ENCODE assay signal across 9 mouse cellular contexts in genomic region chr14:79426730-79427365, GRCm38 (mm10). TPM values are rescaled to one million over a fixed set of nuclear protein-coding genes. Genes with fewer than 3 reads are reported as not detected.
DNase-seq lines count a peak whose midpoint lies in the region; ATAC-seq and TF ChIP-seq lines count a peak whose summit lies in the region.
"Not testable (repeated sequence)": the region's sequence is repeated elsewhere in the genome, so short reads cannot be mapped to it uniquely, and the experiment has no call there.
"Had no signal": no experiment of that assay in that cellular context is flagged by ENCODE, and none has a peak within 500 bp of the region (broad histone marks: within the 10 kb centered on the region; RNA-seq: fewer than 3 reads in every experiment).

No protein-coding gene starts in this region.

- peak; percentile 4 for ATAC-seq in activated CD4-positive, CD25-positive, alpha-beta regulatory T cell, adult 4 months
- peak; percentile 58 for ATAC-seq in forebrain, postnatal 0 days
- peak; percentile 44 for ATAC-seq in kidney, embryonic 14.5 days (ENCODE audit: low FRiP score, low TSS enrichment)
- ATAC-seq in liver, embryonic 13.5 days (ENCODE audit: low read depth): peak; percentile 39
- peak; percentile 55 for ATAC-seq in midbrain, embryonic 12.5 days (ENCODE audit: low FRiP score, low read depth)
- peak; percentile 3; the same call in 1 of the 2 replicates for ATAC-seq in stomach, embryonic 16.5 days (ENCODE audit: insufficient read depth, low FRiP score)

- peak overlapping the region; percentile 88 for H3K27ac ChIP-seq in embryonic facial prominence, embryonic 10.5 days (replicated peaks)
- peak overlapping the region; percentile 83 for H3K27ac ChIP-seq in forebrain, postnatal 0 days (ENCODE audit: low read depth, low read length)
- peak overlapping the region; percentile 63; the same call in 1 of the 2 replicates for H3K27ac ChIP-seq in kidney, embryonic 14.5 days (ENCODE audit: low read depth, low read length)
- H3K27ac ChIP-seq in liver, embryonic 13.5 days: peak overlapping the region; percentile 92
- H3K27ac ChIP-seq in midbrain, embryonic 12.5 days (replicated peaks): peak overlapping the region; percentile 84
- peak overlapping the region; percentile 80 for H3K27ac ChIP-seq in stomach, embryonic 16.5 days (ENCODE audit: low read length)

- H3K36me3 ChIP-seq in embryonic facial prominence, embryonic 10.5 days (replicated peaks): peaks cover 25% of the 10 kb centered on the region
- H3K36me3 ChIP-seq in forebrain, postnatal 0 days (ENCODE audit: insufficient read depth); kidney, embryonic 14.5 days (ENCODE audit: control insufficient read depth, insufficient read depth, low read length); liver, embryonic 13.5 days: not testable (repeated sequence)
- H3K36me3 ChIP-seq in midbrain, embryonic 12.5 days: peaks cover 12% of the 10 kb centered on the region
- H3K36me3 ChIP-seq in stomach, embryonic 16.5 days (ENCODE audit: control insufficient read depth, insufficient read depth, low read length): peaks cover 11% of the 10 kb centered on the region; the same call in 1 of the 2 replicates

- not testable (repeated sequence) for H3K4me1 ChIP-seq in embryonic facial prominence, embryonic 10.5 days; forebrain, postnatal 0 days (ENCODE audit: insufficient read depth); kidney, embryonic 14.5 days (ENCODE audit: control insufficient read depth, insufficient read depth, low read length); midbrain, embryonic 12.5 days; stomach, embryonic 16.5 days (ENCODE audit: control insufficient read depth, insufficient read depth, low read length)
- H3K4me1 ChIP-seq in liver, embryonic 13.5 days (replicated peaks): peaks cover 14% of the 10 kb centered on the region

- H3K9me3 ChIP-seq in embryonic facial prominence, embryonic 10.5 days: peaks cover 18% of the 10 kb centered on the region
- not testable (repeated sequence) for H3K9me3 ChIP-seq in forebrain, postnatal 0 days (ENCODE audit: low read length); liver, embryonic 13.5 days (replicated peaks); midbrain, embryonic 12.5 days; stomach, embryonic 16.5 days (replicated peaks; ENCODE audit: control insufficient read depth, low read length)
- H3K9me3 ChIP-seq in kidney, embryonic 14.5 days (ENCODE audit: control insufficient read depth, low read length): peaks cover 13% of the 10 kb centered on the region

- TF ChIP-seq CTCF in forebrain, postnatal 0 days (IDR thresholded peaks at IDR 0.05; ENCODE audit: low read depth): not testable (repeated sequence)

- peak overlapping the region; percentile 48 for H3K4me2 ChIP-seq in forebrain, postnatal 0 days (ENCODE audit: low read depth)
- H3K4me2 ChIP-seq in kidney, embryonic 14.5 days (replicated peaks; ENCODE audit: low read depth, low read length): peak overlapping the region; percentile 53
- H3K4me2 ChIP-seq in liver, embryonic 13.5 days: peak overlapping the region; percentile 61
- peak overlapping the region; percentile 50 for H3K4me2 ChIP-seq in midbrain, embryonic 12.5 days (replicated peaks)
- peak overlapping the region; percentile 40 for H3K4me2 ChIP-seq in stomach, embryonic 16.5 days (ENCODE audit: low read depth, low read length)

- not testable (repeated sequence) for DNase-seq in embryonic facial prominence, embryonic 10.5 days (ENCODE audit: low spot score); forebrain, postnatal 0 days; liver, embryonic 13.5 days
- DNase-seq in heart, postnatal 4 days: peak; percentile 15

- WGBS in embryonic facial prominence, embryonic 10.5 days: 45% methylated on average over 14 of the region's 59 CpGs
- WGBS in forebrain, postnatal 0 days: 68% methylated on average over 4 of the region's 59 CpGs
- 39% methylated on average over 9 of the region's 59 CpGs for WGBS in kidney, embryonic 14.5 days
- WGBS in liver, embryonic 13.5 days (ENCODE audit: insufficient replicate concordance): 60% methylated on average over 6 of the region's 59 CpGs
- WGBS in midbrain, embryonic 12.5 days: 78% methylated on average over 4 of the region's 59 CpGs
- WGBS in stomach, embryonic 16.5 days: 48% methylated on average over 12 of the region's 59 CpGs

- H3K4me3 ChIP-seq in embryonic facial prominence, embryonic 10.5 days: peak overlapping the region; percentile 66
- peak overlapping the region; percentile 54 for H3K4me3 ChIP-seq in forebrain, postnatal 0 days (ENCODE audit: low read depth, low read length)
- peak overlapping the region; percentile 47 for H3K4me3 ChIP-seq in kidney, embryonic 14.5 days (ENCODE audit: low read length)
- peak overlapping the region; percentile 61 for H3K4me3 ChIP-seq in liver, embryonic 13.5 days (replicated peaks)
- H3K4me3 ChIP-seq in midbrain, embryonic 12.5 days: peak overlapping the region; percentile 50
- H3K4me3 ChIP-seq in stomach, embryonic 16.5 days (replicated peaks; ENCODE audit: low read length): peak overlapping the region; percentile 55

- H3K9ac ChIP-seq in forebrain, postnatal 0 days: peak overlapping the region; percentile 74
- H3K9ac ChIP-seq in kidney, embryonic 14.5 days (ENCODE audit: low read depth, low read length): peak overlapping the region; percentile 54
- peak overlapping the region; percentile 69 for H3K9ac ChIP-seq in liver, embryonic 13.5 days
- H3K9ac ChIP-seq in midbrain, embryonic 12.5 days (replicated peaks): peak overlapping the region; percentile 64
- peak overlapping the region; percentile 72 for H3K9ac ChIP-seq in stomach, embryonic 16.5 days (ENCODE audit: low read length)

- not testable (repeated sequence) for H3K27me3 ChIP-seq in embryonic facial prominence, embryonic 10.5 days (replicated peaks; ENCODE audit: low read depth, poor library complexity, severe bottlenecking); forebrain, postnatal 0 days (ENCODE audit: insufficient read depth, low read length); kidney, embryonic 14.5 days (ENCODE audit: control insufficient read depth, insufficient read depth, low read length); liver, embryonic 13.5 days; midbrain, embryonic 12.5 days; stomach, embryonic 16.5 days (ENCODE audit: control insufficient read depth, insufficient read depth, low read length)

RNA-seq across cellular contexts. Expression of gene Kbtbd7, which starts 0.5 kb away (rescaled TPM):
- polyA plus RNA-seq in activated CD4-positive, CD25-positive, alpha-beta regulatory T cell, adult 4 months (2017; shearing (Covaris generic)): 1 to 10 TPM in 1 of 2 experiments, under 1 TPM in 1; 0.65 to 1.9 TPM
- 12.1 and 13.3 TPM in 2 replicates for polyA plus RNA-seq in embryonic facial prominence, embryonic 10.5 days (2016; fragmentation: Nextera tagmentation; extraction: Ambion mirVana)
- total RNA-seq in forebrain, postnatal 0 days (2014; rRNA removed): 34.2 and 40.7 TPM in 2 replicates
- 10.7 and 13.7 TPM in 2 replicates for polyA plus RNA-seq in forebrain, postnatal 0 days (2015; fragmentation: Nextera tagmentation; extraction: Ambion mirVana)
- 10 to 100 TPM; 11.0 to 11.1 TPM for total RNA-seq in heart, postnatal 4 days (2021)
- polyA plus RNA-seq in kidney, embryonic 14.5 days (2014; fragmentation: Nextera tagmentation; extraction: Ambion mirVana): 9.0 and 15.6 TPM in 2 replicates
- 3.0 and 3.6 TPM in 2 replicates for polyA plus RNA-seq in liver, embryonic 13.5 days (2015; fragmentation: Nextera tagmentation; extraction: Ambion mirVana)
- polyA plus RNA-seq in midbrain, embryonic 12.5 days (2016; fragmentation: Nextera tagmentation; extraction: Ambion mirVana): 19.0 and 22.8 TPM in 2 replicates
- polyA plus RNA-seq in stomach, embryonic 16.5 days (2015; fragmentation: Nextera tagmentation; extraction: Ambion mirVana): 8.9 and 10.1 TPM in 2 replicates

RNA-seq across cellular contexts. Expression of gene Kbtbd6, which starts 24.8 kb away (rescaled TPM):
- polyA plus RNA-seq in activated CD4-positive, CD25-positive, alpha-beta regulatory T cell, adult 4 months (2017; shearing (Covaris generic)): under 1 TPM; 0.25 to 0.61 TPM
- polyA plus RNA-seq in embryonic facial prominence, embryonic 10.5 days (2016; fragmentation: Nextera tagmentation; extraction: Ambion mirVana): 5.1 and 6.1 TPM in 2 replicates
- 1.5 and 3.7 TPM in 2 replicates for total RNA-seq in forebrain, postnatal 0 days (2014; rRNA removed)
- polyA plus RNA-seq in forebrain, postnatal 0 days (2015; fragmentation: Nextera tagmentation; extraction: Ambion mirVana): 1.0 and 1.2 TPM in 2 replicates
- 1 to 10 TPM in 1 of 2 experiments, under 1 TPM in 1; 0.95 to 1.5 TPM for total RNA-seq in heart, postnatal 4 days (2021)
- polyA plus RNA-seq in kidney, embryonic 14.5 days (2014; fragmentation: Nextera tagmentation; extraction: Ambion mirVana): 2.9 and 3.2 TPM in 2 replicates
- 2.6 and 3.0 TPM in 2 replicates for polyA plus RNA-seq in liver, embryonic 13.5 days (2015; fragmentation: Nextera tagmentation; extraction: Ambion mirVana)
- 5.0 and 5.2 TPM in 2 replicates for polyA plus RNA-seq in midbrain, embryonic 12.5 days (2016; fragmentation: Nextera tagmentation; extraction: Ambion mirVana)
- polyA plus RNA-seq in stomach, embryonic 16.5 days (2015; fragmentation: Nextera tagmentation; extraction: Ambion mirVana): 1.4 and 1.8 TPM in 2 replicates
- total RNA-seq: gastrocnemius, adult 8-10 months had no signal

RNA-seq across cellular contexts. Expression of gene Mtrf1, which starts 29.3 kb away (rescaled TPM):
- polyA plus RNA-seq in activated CD4-positive, CD25-positive, alpha-beta regulatory T cell, adult 4 months (2017; shearing (Covaris generic)): 1 to 10 TPM; 6.2 to 7.5 TPM
- polyA plus RNA-seq in embryonic facial prominence, embryonic 10.5 days (2016; fragmentation: Nextera tagmentation; extraction: Ambion mirVana): 8.2 and 9.6 TPM in 2 replicates
- total RNA-seq in forebrain, postnatal 0 days (2014; rRNA removed): 6.9 and 7.4 TPM in 2 replicates
- 10.5 and 10.8 TPM in 2 replicates for polyA plus RNA-seq in forebrain, postnatal 0 days (2015; fragmentation: Nextera tagmentation; extraction: Ambion mirVana)
- 1 to 10 TPM; 4.2 to 4.8 TPM for total RNA-seq in heart, postnatal 4 days (2021)
- polyA plus RNA-seq in kidney, embryonic 14.5 days (2014; fragmentation: Nextera tagmentation; extraction: Ambion mirVana): 12.1 and 12.3 TPM in 2 replicates
- polyA plus RNA-seq in liver, embryonic 13.5 days (2015; fragmentation: Nextera tagmentation; extraction: Ambion mirVana): 5.7 and 6.8 TPM in 2 replicates
- polyA plus RNA-seq in midbrain, embryonic 12.5 days (2016; fragmentation: Nextera tagmentation; extraction: Ambion mirVana): 9.7 and 11.0 TPM in 2 replicates
- 9.8 and 10.4 TPM in 2 replicates for polyA plus RNA-seq in stomach, embryonic 16.5 days (2015; fragmentation: Nextera tagmentation; extraction: Ambion mirVana)

RNA-seq across cellular contexts. Expression of gene Naa16, which starts 36.3 kb away (rescaled TPM):
- 10 to 100 TPM; 59.7 to 67.3 TPM for polyA plus RNA-seq in activated CD4-positive, CD25-positive, alpha-beta regulatory T cell, adult 4 months (2017; shearing (Covaris generic))
- polyA plus RNA-seq in embryonic facial prominence, embryonic 10.5 days (2016; fragmentation: Nextera tagmentation; extraction: Ambion mirVana): 46.8 and 50.6 TPM in 2 replicates
- 5.7 and 10.9 TPM in 2 replicates for total RNA-seq in forebrain, postnatal 0 days (2014; rRNA removed)
- 8.5 and 10.5 TPM in 2 replicates for polyA plus RNA-seq in forebrain, postnatal 0 days (2015; fragmentation: Nextera tagmentation; extraction: Ambion mirVana)
- 10 to 100 TPM; 14.9 to 15.0 TPM for total RNA-seq in heart, postnatal 4 days (2021)
- 38.5 and 45.9 TPM in 2 replicates for polyA plus RNA-seq in kidney, embryonic 14.5 days (2014; fragmentation: Nextera tagmentation; extraction: Ambion mirVana)
- polyA plus RNA-seq in liver, embryonic 13.5 days (2015; fragmentation: Nextera tagmentation; extraction: Ambion mirVana): 33.4 and 44.5 TPM in 2 replicates
- 37.0 and 41.4 TPM in 2 replicates for polyA plus RNA-seq in midbrain, embryonic 12.5 days (2016; fragmentation: Nextera tagmentation; extraction: Ambion mirVana)
- 29.6 and 39.0 TPM in 2 replicates for polyA plus RNA-seq in stomach, embryonic 16.5 days (2015; fragmentation: Nextera tagmentation; extraction: Ambion mirVana)

RNA-seq across cellular contexts. Expression of gene Elf1, which starts 54.1 kb away (rescaled TPM):
- polyA plus RNA-seq in activated CD4-positive, CD25-positive, alpha-beta regulatory T cell, adult 4 months (2017; shearing (Covaris generic)): 100 to 1,000 TPM; 122 to 145 TPM
- polyA plus RNA-seq in embryonic facial prominence, embryonic 10.5 days (2016; fragmentation: Nextera tagmentation; extraction: Ambion mirVana): 5.4 and 5.9 TPM in 2 replicates
- total RNA-seq in forebrain, postnatal 0 days (2014; rRNA removed): 5.1 and 8.9 TPM in 2 replicates
- polyA plus RNA-seq in forebrain, postnatal 0 days (2015; fragmentation: Nextera tagmentation; extraction: Ambion mirVana): 1.6 and 2.3 TPM in 2 replicates
- total RNA-seq in heart, postnatal 4 days (2021): 10 to 100 TPM; 20.3 to 22.5 TPM
- 13.9 and 18.5 TPM in 2 replicates for polyA plus RNA-seq in kidney, embryonic 14.5 days (2014; fragmentation: Nextera tagmentation; extraction: Ambion mirVana)
- 11.9 and 13.8 TPM in 2 replicates for polyA plus RNA-seq in liver, embryonic 13.5 days (2015; fragmentation: Nextera tagmentation; extraction: Ambion mirVana)
- polyA plus RNA-seq in midbrain, embryonic 12.5 days (2016; fragmentation: Nextera tagmentation; extraction: Ambion mirVana): 7.1 and 7.4 TPM in 2 replicates
- polyA plus RNA-seq in stomach, embryonic 16.5 days (2015; fragmentation: Nextera tagmentation; extraction: Ambion mirVana): 18.0 and 19.2 TPM in 2 replicates

Comparison
In these comparisons a context has a peak if more than half of its experiments do, and no peak if none do; other contexts are left out.
1. ATAC-seq: peak in every context shown above with its lines; median percentile 58 in forebrain, postnatal 0 days; 55 in midbrain, embryonic 12.5 days; 44 in kidney, embryonic 14.5 days; 39 in liver, embryonic 13.5 days; 4 in activated CD4-positive, CD25-positive, alpha-beta regulatory T cell, adult 4 months; 3 in stomach, embryonic 16.5 days.